Comparison of ENCODE assay signal across 7 mouse cellular contexts in genomic region chr2:90846955-90847680, GRCm38 (mm10). TPM values are rescaled to one million over a fixed set of nuclear protein-coding genes. Genes with fewer than 3 reads are reported as not detected.
DNase-seq lines count a peak whose midpoint lies in the region; ATAC-seq lines count a peak whose summit lies in the region.

Mtch2 (plus strand) TSS chr2:90847155.

- H3K4me2 ChIP-seq in embryonic facial prominence, embryonic 12.5 days (replicated peaks), result peak within 1 kb of the TSS; percentile 61
- peak within 1 kb of the TSS; percentile 57 for H3K4me2 ChIP-seq in limb, embryonic 11.5 days (ENCODE audit: low read depth, severe bottlenecking)
- H3K4me2 ChIP-seq in midbrain, embryonic 14.5 days (ENCODE audit: low read length), result peak within 1 kb of the TSS; percentile 63

- H3K4me3 ChIP-seq in embryonic facial prominence, embryonic 12.5 days, result peak within 1 kb of the TSS; percentile 80
- peak within 1 kb of the TSS; percentile 86 for H3K4me3 ChIP-seq in limb, embryonic 11.5 days (ENCODE audit: low read depth, low read length)
- peak within 1 kb of the TSS; percentile 87 for H3K4me3 ChIP-seq in midbrain, embryonic 14.5 days (replicated peaks; ENCODE audit: low read depth, low read length)

- H3K36me3 ChIP-seq in embryonic facial prominence, embryonic 12.5 days, result peaks cover 21% of the 10 kb centered on the region
- peaks cover 2% of the 10 kb centered on the region; the same call in 1 of the 2 replicates for H3K36me3 ChIP-seq in limb, embryonic 11.5 days (ENCODE audit: control insufficient read depth, insufficient read depth, low read length)
- H3K36me3 ChIP-seq in midbrain, embryonic 14.5 days (ENCODE audit: control insufficient read depth, insufficient read depth, low read length), result peaks cover 25% of the 10 kb centered on the region

- H3K27me3 ChIP-seq in embryonic facial prominence, embryonic 12.5 days, result no peaks in the 10 kb centered on the region
- no peaks in the 10 kb centered on the region for H3K27me3 ChIP-seq in limb, embryonic 11.5 days (ENCODE audit: control insufficient read depth, insufficient read depth, low read length)
- no peaks in the 10 kb centered on the region for H3K27me3 ChIP-seq in midbrain, embryonic 14.5 days (ENCODE audit: control insufficient read depth, insufficient read depth, low read length)

- H3K9me3 ChIP-seq in embryonic facial prominence, embryonic 12.5 days, result no peaks in the 10 kb centered on the region
- no peaks in the 10 kb centered on the region for H3K9me3 ChIP-seq in limb, embryonic 11.5 days (ENCODE audit: control insufficient read depth, low read length)
- no peaks in the 10 kb centered on the region for H3K9me3 ChIP-seq in midbrain, embryonic 14.5 days (ENCODE audit: control insufficient read depth, low read length)

- ATAC-seq in embryonic facial prominence, embryonic 12.5 days (ENCODE audit: insufficient number of reproducible peaks, insufficient read depth, low FRiP score, low TSS enrichment), result peak; percentile 96
- ATAC-seq in limb, embryonic 11.5 days (ENCODE audit: insufficient number of reproducible peaks, low FRiP score, low TSS enrichment, low read depth), result peak; percentile 96
- peak; percentile 96 for ATAC-seq in midbrain, embryonic 14.5 days (ENCODE audit: low FRiP score, low TSS enrichment)

- peak within 1 kb of the TSS; percentile 81 for H3K27ac ChIP-seq in embryonic facial prominence, embryonic 12.5 days
- peak within 1 kb of the TSS; percentile 36; the same call in 1 of the 2 replicates for H3K27ac ChIP-seq in limb, embryonic 11.5 days (replicated peaks; ENCODE audit: low read depth, low read length)
- H3K27ac ChIP-seq in midbrain, embryonic 14.5 days (replicated peaks; ENCODE audit: low read depth, low read length), result peak within 1 kb of the TSS; percentile 90

- H3K4me1 ChIP-seq in embryonic facial prominence, embryonic 12.5 days, result 0 out of 2 replicates have a peak, but pooled peaks cover 4% of the 10 kb centered on the region
- no peaks in the 10 kb centered on the region for H3K4me1 ChIP-seq in limb, embryonic 11.5 days (ENCODE audit: control insufficient read depth, insufficient read depth, low read length)
- H3K4me1 ChIP-seq in midbrain, embryonic 14.5 days (ENCODE audit: control insufficient read depth, insufficient read depth, low read length), result peaks cover 23% of the 10 kb centered on the region

- peak within 1 kb of the TSS; percentile 84 for H3K9ac ChIP-seq in embryonic facial prominence, embryonic 12.5 days
- H3K9ac ChIP-seq in limb, embryonic 11.5 days (ENCODE audit: low read length), result peak within 1 kb of the TSS; percentile 81
- peak within 1 kb of the TSS; percentile 86 for H3K9ac ChIP-seq in midbrain, embryonic 14.5 days (replicated peaks; ENCODE audit: low read length)

- under 1% methylated on average over 67 of the region's 67 CpGs for WGBS in embryonic facial prominence, embryonic 12.5 days
- WGBS in limb, embryonic 11.5 days, result under 1% methylated on average over 61 of the region's 67 CpGs
- under 1% methylated on average over 66 of the region's 67 CpGs for WGBS in midbrain, embryonic 14.5 days

- DNase-seq in adrenal gland, postnatal 25 days, result peak; percentile 100
- peak; percentile 100 for DNase-seq in heart, adult 11 months
- DNase-seq in kidney, adult 18-20 months, result peak; percentile 99
- peak; percentile 97 for DNase-seq in limb, embryonic 11.5 days (ENCODE audit: low spot score)
- peak; percentile 99 for DNase-seq in midbrain, embryonic 14.5 days
- peak; percentile 98 to 99 for DNase-seq in spleen, adult 18-20 months

RNA-seq across cellular contexts. Expression of gene Mtch2, which starts in this region (rescaled TPM):
- 248 and 259 TPM in 2 replicates for total RNA-seq in adrenal gland, postnatal 25 days (2021)
- 191 and 198 TPM in 2 replicates for polyA plus RNA-seq in embryonic facial prominence, embryonic 12.5 days (2016; fragmentation: Nextera tagmentation; extraction: Ambion mirVana)
- 220 and 227 TPM in 2 replicates for polyA plus RNA-seq in limb, embryonic 11.5 days (2014; fragmentation: Nextera tagmentation; extraction: Ambion mirVana)
- 280 and 285 TPM in 2 replicates for polyA plus RNA-seq in midbrain, embryonic 14.5 days (2014; fragmentation: Nextera tagmentation; extraction: Ambion mirVana)

Comparison
In these comparisons a context has a peak if more than half of its experiments do, and no peak if none do; other contexts are left out.
1. Peak in every context shown above with its lines: DNase-seq, ATAC-seq, H3K4me3 ChIP-seq and H3K27ac ChIP-seq.
2. H3K27ac ChIP-seq: peak in every context shown above with its lines; median percentile 90 in midbrain, embryonic 14.5 days; 81 in embryonic facial prominence, embryonic 12.5 days; 36 in limb, embryonic 11.5 days.